In the genomic region with DNA sequence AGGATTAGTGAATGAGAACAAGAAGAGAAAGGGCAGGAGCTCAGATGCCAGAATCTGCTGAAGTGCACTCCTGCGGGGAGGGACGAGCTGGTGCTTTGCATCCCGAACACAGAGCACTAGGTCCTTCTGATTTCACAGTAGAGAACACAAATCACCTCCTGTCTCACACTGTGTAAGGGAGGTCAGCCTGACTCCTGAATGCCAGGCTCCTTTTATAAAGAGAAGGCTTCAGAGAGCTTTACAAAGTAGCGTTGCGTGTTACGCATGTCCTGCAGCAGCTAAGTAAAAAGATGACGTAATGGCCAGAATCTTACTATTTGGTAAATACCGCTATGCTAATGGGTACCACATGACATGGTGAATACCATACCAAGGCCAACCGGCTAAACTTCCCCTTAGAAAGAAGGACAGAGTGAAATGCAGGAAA, we compare ENCODE assay signal across 11 mouse cellular contexts. TPM values are rescaled to one million over a fixed set of nuclear protein-coding genes. Genes with fewer than 3 reads are reported as not detected.
A peak's percentile ranks its signal among the peaks of the same experiment; 100 is the strongest.
DNase-seq lines count a peak whose midpoint lies in the region; ATAC-seq lines count a peak whose summit lies in the region.
"Had no signal": no experiment of that assay in that cellular context is flagged by ENCODE, and none has a peak within 500 bp of the region (broad histone marks: within the 10 kb centered on the region; RNA-seq: fewer than 3 reads in every experiment).

No protein-coding gene starts in this region.

- H3K27me3 ChIP-seq in limb, embryonic 11.5 days (ENCODE audit: control insufficient read depth, insufficient read depth, low read length): no peaks in the 10 kb centered on the region
- no peaks in the 10 kb centered on the region for H3K27me3 ChIP-seq in limb, embryonic 10.5 days (ENCODE audit: low read depth, poor library complexity, severe bottlenecking)
- no peaks in the 10 kb centered on the region for H3K27me3 ChIP-seq in forebrain, embryonic 13.5 days
- H3K27me3 ChIP-seq in limb, embryonic 13.5 days: no peaks in the 10 kb centered on the region
- H3K27me3 ChIP-seq in neural tube, embryonic 13.5 days: no peaks in the 10 kb centered on the region
- H3K27me3 ChIP-seq in liver, embryonic 12.5 days (replicated peaks): no peaks in the 10 kb centered on the region
- H3K27me3 ChIP-seq: lung, embryonic 15.5 days had no signal

- H3K9me3 ChIP-seq in limb, embryonic 11.5 days (ENCODE audit: control insufficient read depth, low read length): no peaks in the 10 kb centered on the region
- H3K9me3 ChIP-seq in limb, embryonic 10.5 days (replicated peaks): no peaks in the 10 kb centered on the region
- H3K9me3 ChIP-seq in forebrain, embryonic 13.5 days (replicated peaks): no peaks in the 10 kb centered on the region
- H3K9me3 ChIP-seq in limb, embryonic 13.5 days: no peaks in the 10 kb centered on the region
- no peaks in the 10 kb centered on the region for H3K9me3 ChIP-seq in neural tube, embryonic 13.5 days
- H3K9me3 ChIP-seq in liver, embryonic 12.5 days (replicated peaks): no peaks in the 10 kb centered on the region
- H3K9me3 ChIP-seq: lung, embryonic 15.5 days had no signal

- no peak overlapping the region for H3K4me2 ChIP-seq in limb, embryonic 11.5 days (ENCODE audit: low read depth, severe bottlenecking)
- 0 out of 2 replicates have a peak overlapping the region, but pooled peaks have one; percentile 22 for H3K4me2 ChIP-seq in forebrain, embryonic 13.5 days
- peak overlapping the region; percentile 30 for H3K4me2 ChIP-seq in limb, embryonic 13.5 days (replicated peaks)
- H3K4me2 ChIP-seq in neural tube, embryonic 13.5 days: peak overlapping the region; percentile 21
- H3K4me2 ChIP-seq in liver, embryonic 12.5 days: no peak overlapping the region
- H3K4me2 ChIP-seq: lung, embryonic 15.5 days had no signal

- 0 out of 2 replicates have a peak, but pooled peaks have one; percentile 46 for ATAC-seq in limb, embryonic 11.5 days (ENCODE audit: insufficient number of reproducible peaks, low FRiP score, low TSS enrichment, low read depth)
- peak; percentile 66 for ATAC-seq in forebrain, embryonic 13.5 days
- ATAC-seq in limb, embryonic 13.5 days (ENCODE audit: low FRiP score, low read depth): peak; percentile 59; the same call in 1 of the 2 replicates
- ATAC-seq in neural tube, embryonic 13.5 days (ENCODE audit: low read depth): peak; percentile 88
- ATAC-seq in liver, embryonic 12.5 days: no peak

- H3K4me3 ChIP-seq in limb, embryonic 11.5 days (ENCODE audit: low read depth, low read length): no peak overlapping the region
- no peak overlapping the region for H3K4me3 ChIP-seq in limb, embryonic 10.5 days
- no peak overlapping the region for H3K4me3 ChIP-seq in forebrain, embryonic 13.5 days
- no peak overlapping the region for H3K4me3 ChIP-seq in limb, embryonic 13.5 days
- no peak overlapping the region for H3K4me3 ChIP-seq in neural tube, embryonic 13.5 days
- no peak overlapping the region for H3K4me3 ChIP-seq in liver, embryonic 12.5 days
- H3K4me3 ChIP-seq: lung, embryonic 15.5 days had no signal

- no peaks in the 10 kb centered on the region for H3K36me3 ChIP-seq in limb, embryonic 11.5 days (ENCODE audit: control insufficient read depth, insufficient read depth, low read length)
- H3K36me3 ChIP-seq in limb, embryonic 10.5 days: no peaks in the 10 kb centered on the region
- peaks cover 8% of the 10 kb centered on the region; the same call in 1 of the 2 replicates for H3K36me3 ChIP-seq in forebrain, embryonic 13.5 days (ENCODE audit: poor library complexity, severe bottlenecking)
- 0 out of 2 replicates have a peak, but pooled peaks cover 4% of the 10 kb centered on the region for H3K36me3 ChIP-seq in limb, embryonic 13.5 days
- H3K36me3 ChIP-seq in neural tube, embryonic 13.5 days: no peaks in the 10 kb centered on the region
- H3K36me3 ChIP-seq in liver, embryonic 12.5 days: no peaks in the 10 kb centered on the region
- H3K36me3 ChIP-seq: G1E; lung, embryonic 15.5 days had no signal

- 0 out of 2 replicates have a peak, but pooled peaks cover 9% of the 10 kb centered on the region for H3K4me1 ChIP-seq in limb, embryonic 11.5 days (ENCODE audit: control insufficient read depth, insufficient read depth, low read length)
- peaks cover 39% of the 10 kb centered on the region for H3K4me1 ChIP-seq in limb, embryonic 10.5 days
- peaks cover 26% of the 10 kb centered on the region for H3K4me1 ChIP-seq in forebrain, embryonic 13.5 days
- peaks cover 33% of the 10 kb centered on the region for H3K4me1 ChIP-seq in limb, embryonic 13.5 days
- H3K4me1 ChIP-seq in neural tube, embryonic 13.5 days (replicated peaks): peaks cover 46% of the 10 kb centered on the region
- no peaks in the 10 kb centered on the region for H3K4me1 ChIP-seq in liver, embryonic 12.5 days

- no peak overlapping the region for H3K9ac ChIP-seq in limb, embryonic 11.5 days (ENCODE audit: low read length)
- no peak overlapping the region for H3K9ac ChIP-seq in forebrain, embryonic 13.5 days
- no peak overlapping the region for H3K9ac ChIP-seq in limb, embryonic 13.5 days
- no peak overlapping the region for H3K9ac ChIP-seq in neural tube, embryonic 13.5 days
- H3K9ac ChIP-seq in liver, embryonic 12.5 days: no peak overlapping the region
- H3K9ac ChIP-seq: lung, embryonic 15.5 days had no signal

- WGBS in limb, embryonic 11.5 days: 41% methylated on average over 9 of the region's 9 CpGs
- 59% methylated on average over 9 of the region's 9 CpGs for WGBS in limb, embryonic 10.5 days
- WGBS in forebrain, embryonic 13.5 days: 33% methylated on average over 9 of the region's 9 CpGs
- 27% methylated on average over 9 of the region's 9 CpGs for WGBS in limb, embryonic 13.5 days
- 16% methylated on average over 9 of the region's 9 CpGs for WGBS in neural tube, embryonic 13.5 days
- 74% methylated on average over 9 of the region's 9 CpGs for WGBS in liver, embryonic 12.5 days (ENCODE audit: insufficient replicate concordance)

- DNase-seq in limb, embryonic 11.5 days (ENCODE audit: low spot score): no peak
- no peak for DNase-seq in limb, embryonic 10.5 days (ENCODE audit: low spot score)
- no peak for DNase-seq in layer of hippocampus, adult 9-11 months
- DNase-seq: adrenal gland, adult 8-10 months; gastrocnemius, postnatal 36 days had no signal

- no peak overlapping the region for H3K27ac ChIP-seq in limb, embryonic 11.5 days (replicated peaks; ENCODE audit: low read depth, low read length)
- no peak overlapping the region for H3K27ac ChIP-seq in limb, embryonic 10.5 days
- peak overlapping the region; percentile 31 for H3K27ac ChIP-seq in forebrain, embryonic 13.5 days
- H3K27ac ChIP-seq in limb, embryonic 13.5 days: no peak overlapping the region; the same call in 1 of the 2 replicates
- peak overlapping the region; percentile 52 for H3K27ac ChIP-seq in neural tube, embryonic 13.5 days (replicated peaks)
- no peak overlapping the region for H3K27ac ChIP-seq in liver, embryonic 12.5 days
- H3K27ac ChIP-seq: lung, embryonic 15.5 days had no signal

RNA-seq across cellular contexts. Expression of a gene that starts 34.4 kb away (rescaled TPM):
- 93.6 and 98.4 TPM in 2 replicates for polyA plus RNA-seq in limb, embryonic 11.5 days (2014; fragmentation: Nextera tagmentation; extraction: Ambion mirVana)
- polyA plus RNA-seq in limb, embryonic 10.5 days (2016; fragmentation: Nextera tagmentation; extraction: Ambion mirVana): 80.2 and 94.7 TPM in 2 replicates
- 165 and 168 TPM in 2 replicates for polyA plus RNA-seq in forebrain, embryonic 13.5 days (2015; fragmentation: Nextera tagmentation; extraction: Ambion mirVana)
- 180 and 183 TPM in 2 replicates for polyA plus RNA-seq in limb, embryonic 13.5 days (2015; fragmentation: Nextera tagmentation; extraction: Ambion mirVana)
- 388 and 419 TPM in 2 replicates for polyA plus RNA-seq in neural tube, embryonic 13.5 days (2015; fragmentation: Nextera tagmentation; extraction: Ambion mirVana)
- 26.1 and 26.2 TPM in 2 replicates for polyA plus RNA-seq in liver, embryonic 12.5 days (2016; fragmentation: Nextera tagmentation; extraction: Ambion mirVana)
- polyA plus RNA-seq: G1E had no signal

Comparison
In these comparisons a context has a peak if more than half of its experiments do, and no peak if none do; other contexts are left out.
1. H3K4me2 ChIP-seq: peak in forebrain, embryonic 13.5 days (single experiment), limb, embryonic 13.5 days (single experiment) and neural tube, embryonic 13.5 days (single experiment); none in limb, embryonic 11.5 days (single experiment) and liver, embryonic 12.5 days (single experiment).
2. H3K27ac ChIP-seq: peak in forebrain, embryonic 13.5 days (single experiment) and neural tube, embryonic 13.5 days (single experiment); none in limb, embryonic 11.5 days (single experiment), limb, embryonic 10.5 days (single experiment), limb, embryonic 13.5 days (single experiment) and liver, embryonic 12.5 days (single experiment).